Mouse (Mus musculus) ES-E14 (cell line): ENCODE measurements around the gene Tpst1. TPM values are rescaled to one million over a fixed set of nuclear protein-coding genes. Genes with fewer than 3 reads are reported as not detected.

Source experiments
- DNase-seq: peaks from one replicate; pipeline ENCODE4 v3.0.0-alpha.2; 2013; ENCODE audit warnings: low read depth, low spot score
- H3K27ac ChIP-seq: 2 replicates; pipeline ENCODE4 v1.5.1; 2012; ENCODE audit warnings: low read depth, mild to moderate bottlenecking, low read length, moderate library complexity, mixed read lengths; ENCODE audit not compliant: poor library complexity, insufficient read depth, severe bottlenecking
- H3K36me3 ChIP-seq: 2 replicates; pipeline ENCODE4 v1.6.1; 2012; ENCODE audit warnings: mild to moderate bottlenecking, low read length, moderate library complexity, mixed read lengths; ENCODE audit not compliant: control insufficient read depth, poor library complexity, insufficient read depth, severe bottlenecking
- H3K4me1 ChIP-seq, 2 experiments: fragments of 150-350 bp in 1 of 2; sonication (generic) in 1 of 2; 2 replicates each; pipeline ENCODE4 v1.6.1; 2012; ENCODE audit warnings: low read length in 2 of 2, mild to moderate bottlenecking in 1 of 2, mixed read lengths in 1 of 2; ENCODE audit not compliant: control insufficient read depth in 2 of 2, insufficient read depth in 2 of 2, poor library complexity in 1 of 2
- H3K4me3 ChIP-seq, 2 experiments: fragments of 150-350 bp in 1 of 2; sonication (generic) in 1 of 2; 2 replicates each; pipeline ENCODE4 v1.5.1; 2012; ENCODE audit warnings: low read length in 2 of 2, low read depth in 1 of 2, mild to moderate bottlenecking in 1 of 2, mixed read lengths in 1 of 2; ENCODE audit not compliant: insufficient read depth in 1 of 2, poor library complexity in 1 of 2, severe bottlenecking in 1 of 2
- H3K9ac ChIP-seq: 2 replicates; pipeline ENCODE4 v1.6.1; 2012; ENCODE audit warnings: low read depth, mild to moderate bottlenecking, low read length, mixed read lengths; ENCODE audit not compliant: poor library complexity, insufficient read depth, severe bottlenecking
- H3K9me3 ChIP-seq: fragments of 150-350 bp; sonication (generic); 2 replicates; pipeline ENCODE4 v1.6.1; 2012; ENCODE audit warnings: low read depth, mild to moderate bottlenecking, low read length; ENCODE audit not compliant: control insufficient read depth, insufficient read depth
- CHD2 ChIP-seq: IDR thresholded peaks from 2 replicates; pipeline ENCODE4 v1.6.1; 2014; ENCODE audit warnings: mild to moderate bottlenecking, low read depth, low read length, inconsistent platforms
- HCFC1 ChIP-seq: IDR thresholded peaks from 2 replicates; pipeline ENCODE4 v1.6.1; 2012; ENCODE audit warnings: low read length, inconsistent platforms, borderline replicate concordance; ENCODE audit not compliant: insufficient read depth
- MAFK ChIP-seq: IDR thresholded peaks from 2 replicates; pipeline ENCODE4 v1.6.1; 2014; ENCODE audit warnings: mild to moderate bottlenecking, low read depth, low read length, inconsistent platforms; ENCODE audit not compliant: insufficient read depth
- ZC3H11A ChIP-seq: IDR thresholded peaks from 2 replicates; pipeline ENCODE4 v1.6.1; 2012; ENCODE audit warnings: low read depth, mild to moderate bottlenecking, inconsistent platforms, low read length, borderline replicate concordance
- ZNF384 ChIP-seq: IDR thresholded peaks from 2 replicates; pipeline ENCODE4 v1.6.1; 2012; ENCODE audit warnings: low read depth, low read length, inconsistent platforms
- in situ Hi-C, 2 experiments: fragments of 600-800 bp; cut with MboI; formaldehyde crosslinking; loops; one replicate each; pipeline ENCODE4 v1.15.1; 2025; ENCODE audit warnings: low sequenced_read_pairs in 2 of 2, inconsistent platforms in 1 of 2; ENCODE audit not compliant: unreplicated experiment in 2 of 2
- total RNA-seq: library from RNA; depleted of rRNA; stranded (reverse); fragments of 300-350 nt; gene quantifications from 2 replicates; pipeline ENCODE4 v1.2.3, GENCODE M21; 2012

The Tpst1 gene
- total RNA-seq, 1 experiment, result 51.4 TPM

- Histone ChIP-seq H3K36me3 (peaks cover 19% of the 10 kb centered on the region), H3K4me3 (no peak overlapping the region), H3K9ac (no peak overlapping the region), H3K9me3 (no peaks in the 10 kb centered on the region), H3K27ac (no peak overlapping the region), H3K4me1 (no peaks in the 10 kb centered on the region)
- TF ChIP-seq HCFC1, result no peak
- TF ChIP-seq CHD2, result no peak
- TF ChIP-seq ZNF384, result no peak
- TF ChIP-seq MAFK, result no peak
- no peak for TF ChIP-seq ZC3H11A
- no peak for DNase-seq
- in situ Hi-C loops, result no loop called here
Measured at GRCm38 (mm10) chr5:130110632-130111464, 37.7 kb downstream of the Tpst1 start.

GRCm38 (mm10) chr5:130112653-130113052, 39.5 kb downstream of the Tpst1 start:
- Histone ChIP-seq H3K9ac (no peak overlapping the region), H3K27ac (no peak overlapping the region), H3K4me1 (no peaks in the 10 kb centered on the region), H3K4me3 (no peak overlapping the region), H3K9me3 (no peaks in the 10 kb centered on the region), H3K36me3 (peaks cover 20% of the 10 kb centered on the region)
- in situ Hi-C loops, result no loop called here
- no peak for DNase-seq
- TF ChIP-seq HCFC1 (no peak), MAFK (no peak), CHD2 (no peak), ZNF384 (no peak), ZC3H11A (no peak)

DNA sequence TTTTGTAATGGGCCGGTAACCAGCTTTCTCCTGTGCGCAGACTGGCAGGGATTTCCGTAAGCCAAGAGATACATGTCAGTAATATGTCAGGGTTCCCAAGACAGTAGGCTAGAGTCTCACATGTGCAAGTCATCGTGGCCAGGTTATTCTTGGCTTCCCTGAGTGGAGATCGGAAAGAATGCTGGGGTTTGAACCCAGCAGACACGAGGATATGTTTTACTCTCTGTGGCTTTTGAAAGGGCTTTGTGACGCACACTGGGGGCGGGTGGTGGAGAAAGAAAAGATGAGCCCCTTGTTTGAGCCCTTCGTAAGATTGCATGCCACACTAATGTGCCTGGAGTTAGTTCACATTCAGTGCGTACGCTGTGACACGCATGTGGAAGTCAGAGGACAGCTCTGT, 43.0 kb downstream of the Tpst1 start:
- Histone ChIP-seq H3K4me1 (peaks cover 0 to under 1% of the 10 kb centered on the region in 2 experiments; a peak in 1 of 4 replicates), H3K36me3 (peaks cover 15% of the 10 kb centered on the region; the same call in 1 of the 2 replicates), H3K4me3 (no peak overlapping the region), H3K9me3 (no peaks in the 10 kb centered on the region), H3K27ac (no peak overlapping the region), H3K9ac (no peak overlapping the region)
- no peak for DNase-seq
- in situ Hi-C loops, result no loop called here
- no peak for TF ChIP-seq ZC3H11A
- TF ChIP-seq ZNF384, result no peak
- TF ChIP-seq HCFC1, result no peak
- TF ChIP-seq CHD2, result no peak
- no peak for TF ChIP-seq MAFK

GRCm38 (mm10) chr5:130116857-130117256, 43.7 kb downstream of the Tpst1 start:
- no peak for DNase-seq
- Histone ChIP-seq H3K4me1 (peaks cover 0 to 2% of the 10 kb centered on the region in 2 experiments; a peak in 1 of 4 replicates), H3K27ac (no peak overlapping the region), H3K4me3 (no peak overlapping the region), H3K9me3 (no peaks in the 10 kb centered on the region), H3K36me3 (peaks cover 15% of the 10 kb centered on the region; the same call in 1 of the 2 replicates), H3K9ac (no peak overlapping the region)
- in situ Hi-C loops, result no loop called here
- TF ChIP-seq HCFC1 (no peak), ZC3H11A (no peak), MAFK (no peak), ZNF384 (no peak), CHD2 (no peak)
